Mouse (Mus musculus) hindbrain, postnatal 0 days (tissue): ENCODE results near the gene Umps. TPM values are rescaled to one million over a fixed set of nuclear protein-coding genes. Genes with fewer than 3 reads are reported as not detected.

Source experiments
- ATAC-seq: fragments of 200-750 bp; cut with Nextera tagmentation; 2 replicates; pipeline ENCODE4 v1.8.0; 2017; ENCODE audit warnings: mild to moderate bottlenecking, moderate TSS enrichment, moderate library complexity
- DNase-seq: peaks from one replicate; pipeline ENCODE4 v3.0.0-alpha.2; 2015; ENCODE audit warnings: low spot score
- H3K27ac ChIP-seq: fragments of 300-500 bp; sonication (generic); 2 replicates; pipeline ENCODE4 v1.5.1; 2014; ENCODE audit warnings: mild to moderate bottlenecking
- H3K27me3 ChIP-seq: fragments of 300-500 bp; sonication (generic); 2 replicates; pipeline ENCODE4 v1.6.1; 2014; ENCODE audit warnings: low read length, mixed read lengths; ENCODE audit not compliant: insufficient read depth
- H3K36me3 ChIP-seq: fragments of 300-500 bp; sonication (generic); 2 replicates; pipeline ENCODE4 v1.6.1; 2014; ENCODE audit warnings: low read length, mixed read lengths; ENCODE audit not compliant: insufficient read depth
- H3K4me1 ChIP-seq: fragments of 300-500 bp; sonication (generic); 2 replicates; pipeline ENCODE4 v1.6.1; 2014; ENCODE audit warnings: antibody characterized with exemption, low read length, mixed read lengths; ENCODE audit not compliant: insufficient read depth
- H3K4me2 ChIP-seq: fragments of 300-500 bp; sonication (generic); 2 replicates; pipeline ENCODE4 v1.6.1; 2014; ENCODE audit warnings: low read depth, mild to moderate bottlenecking, low read length, moderate library complexity, mixed read lengths
- H3K4me3 ChIP-seq: fragments of 300-500 bp; sonication (generic); 2 replicates; pipeline ENCODE4 v1.5.1; 2014; ENCODE audit warnings: low read length
- H3K9ac ChIP-seq: fragments of 300-500 bp; sonication (generic); replicated peaks from 2 replicates; pipeline ENCODE4 v1.6.1; 2014; ENCODE audit warnings: mild to moderate bottlenecking, low read length, moderate library complexity, mixed read lengths
- H3K9me3 ChIP-seq: fragments of 300-500 bp; sonication (generic); 2 replicates; pipeline ENCODE4 v1.6.1; 2016; ENCODE audit warnings: low read length, mixed read lengths
- CTCF ChIP-seq: IDR thresholded peaks from 2 replicates; pipeline ENCODE4 v1.5.1; 2016; ENCODE audit warnings: antibody characterized with exemption, control low read depth, low read depth
- WGBS: fragments of 180-500 bp; shearing (Covaris S2); extraction: QIAGEN DNeasy Blood & Tissue Kit; methylation state at CpG from one replicate; pipeline ENCODE4 v1.1.7; 2014; 5-methylcytosine and 5-hydroxymethylcytosine counted together
- polyA plus RNA-seq: library from polyadenylated mRNA; unstranded; fragments of >200 nt; fragmentation: Nextera tagmentation; extraction: Ambion mirVana; gene quantifications from 2 replicates; pipeline ENCODE4 v1.2.1, GENCODE M21; 2015
- total RNA-seq: library from RNA; depleted of rRNA; stranded (reverse); fragments of >200 nt; gene quantifications from 2 replicates; pipeline ENCODE4 v1.2.3, GENCODE M21; 2014; rRNA removed

Gene Umps
- total RNA-seq: 16.7 and 23.6 TPM in 2 replicates
- 23.0 and 23.7 TPM in 2 replicates for polyA plus RNA-seq

DNA sequence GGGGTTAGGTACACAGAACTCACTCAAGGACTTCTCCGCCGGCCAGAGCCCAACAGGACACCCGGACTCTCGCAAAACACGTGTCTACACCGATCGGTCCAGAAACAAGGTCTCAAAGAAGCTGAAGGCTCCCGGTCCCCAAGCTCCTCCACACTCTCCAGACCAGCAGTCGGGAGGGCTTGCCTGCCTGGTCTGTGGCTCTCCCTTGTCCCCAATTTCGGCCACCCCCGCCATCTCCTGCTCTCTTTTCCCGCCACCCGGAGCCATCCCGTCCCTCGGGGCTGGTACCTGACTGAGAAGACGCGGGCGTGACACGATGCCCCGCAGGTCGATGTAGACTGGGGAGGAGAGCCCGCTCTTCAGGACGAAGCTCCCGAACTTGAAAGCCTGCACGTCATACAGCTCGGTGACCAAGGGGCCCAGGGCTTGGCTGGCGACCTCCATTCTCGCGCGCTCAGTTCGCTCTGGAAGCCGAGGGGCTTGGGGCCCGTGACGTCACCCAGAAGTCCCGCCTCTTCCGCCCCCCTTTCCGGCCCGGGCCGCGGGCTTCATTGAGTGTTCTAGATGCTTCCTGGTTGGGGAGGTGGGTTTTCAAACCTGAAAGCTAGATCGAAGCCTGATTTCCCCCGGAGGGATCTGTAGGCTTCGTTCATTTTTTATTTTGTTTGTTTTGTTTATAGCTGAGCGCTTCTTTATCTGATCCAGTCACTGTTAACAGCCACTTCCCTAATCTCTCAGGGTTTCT is at the start of gene Umps:
Gene Umps (minus strand): TSS at position 501 of the 745 bp plus-strand sequence.
- Histone ChIP-seq H3K4me3 (peak within 1 kb of the TSS; percentile 88), H3K4me1 (0 out of 2 replicates have a peak, but pooled peaks cover 3% of the 10 kb centered on the region), H3K27me3 (no peaks in the 10 kb centered on the region), H3K4me2 (peak within 1 kb of the TSS; percentile 93), H3K9ac (peak within 1 kb of the TSS; percentile 78), H3K36me3 (peaks cover 8% of the 10 kb centered on the region; the same call in 1 of the 2 replicates), H3K9me3 (no peaks in the 10 kb centered on the region), H3K27ac (peak within 1 kb of the TSS; percentile 67)
- TF ChIP-seq CTCF: no peak
- ATAC-seq: peak; percentile 97
- 1% methylated on average over 44 of the region's 44 CpGs for WGBS
- peak; percentile 94 for DNase-seq

DNA sequence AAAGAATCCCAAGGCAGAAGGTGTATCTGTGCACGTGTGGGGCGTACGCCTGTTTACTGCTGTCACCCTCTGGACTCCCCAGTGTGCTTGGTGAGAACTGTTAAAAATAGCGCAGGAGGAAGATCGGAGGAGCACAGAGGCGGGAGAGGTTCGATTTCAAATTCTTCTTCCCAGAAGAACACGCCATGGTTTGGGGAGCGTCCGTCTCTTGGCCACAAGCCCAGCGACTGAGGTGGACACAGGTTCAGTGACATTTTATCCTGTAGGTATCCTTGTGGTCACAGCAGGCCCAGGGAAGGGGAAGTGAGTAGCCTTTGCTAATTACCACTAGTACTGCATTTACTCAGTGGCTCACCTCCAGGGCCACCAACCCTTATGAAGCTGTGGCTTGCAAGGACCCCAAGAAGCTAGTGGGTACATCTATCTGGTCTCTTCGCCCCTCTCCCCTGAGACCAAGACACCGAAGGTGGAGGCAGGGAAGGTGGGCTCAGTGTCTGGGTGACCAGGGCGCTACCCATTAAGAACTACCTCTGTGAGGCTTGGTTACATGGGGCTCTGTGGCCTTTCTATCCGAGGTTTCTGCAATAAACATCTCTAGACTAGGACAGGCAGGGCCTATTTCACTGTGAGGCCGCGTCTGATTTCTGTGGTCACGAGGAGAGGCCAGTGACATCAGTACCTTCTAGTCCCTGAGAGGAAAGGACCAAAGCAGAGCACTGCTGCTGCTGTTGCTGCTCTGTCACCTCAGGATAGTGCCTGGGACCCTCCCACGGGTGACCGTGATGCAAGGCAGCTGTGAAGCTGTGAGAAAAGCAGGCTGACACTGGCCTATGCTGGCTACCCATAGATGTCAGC is 45.4 kb upstream of the Umps start:
- Histone ChIP-seq H3K36me3 (peaks cover 22% of the 10 kb centered on the region; the same call in 1 of the 2 replicates), H3K27me3 (no peaks in the 10 kb centered on the region), H3K9me3 (no peaks in the 10 kb centered on the region), H3K4me1 (no peaks in the 10 kb centered on the region), H3K4me2 (no peak overlapping the region), H3K9ac (no peak overlapping the region), H3K4me3 (no peak overlapping the region), H3K27ac (no peak overlapping the region)
- DNase-seq (no peak), ATAC-seq (no peak)
- 89% methylated on average over 20 of the region's 20 CpGs for WGBS
- TF ChIP-seq CTCF: no peak

DNA sequence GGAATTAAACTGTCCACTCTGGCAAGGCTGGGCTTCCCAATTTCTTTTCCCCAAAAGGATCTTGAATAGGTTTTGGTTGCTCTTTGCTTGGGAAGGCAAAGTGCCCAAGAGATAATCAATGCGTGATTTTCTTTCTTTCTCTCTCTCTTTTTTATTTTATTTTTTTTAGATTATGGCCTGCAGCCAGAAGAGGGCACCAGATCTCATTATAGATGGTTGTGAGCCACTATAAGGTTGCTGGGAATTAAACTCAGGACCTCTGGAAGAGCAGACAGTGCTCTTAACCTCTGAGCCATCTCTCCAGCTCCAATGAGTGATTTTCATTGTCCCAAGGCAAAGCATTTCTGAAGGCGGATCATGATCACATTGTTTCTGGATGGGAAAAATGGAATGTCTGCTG is 42.7 kb upstream of the Umps start:
- Histone ChIP-seq H3K4me3 (no peak overlapping the region), H3K4me2 (no peak overlapping the region), H3K9ac (no peak overlapping the region), H3K27me3 (no peaks in the 10 kb centered on the region), H3K36me3 (peaks cover 14% of the 10 kb centered on the region; the same call in 1 of the 2 replicates), H3K4me1 (peaks cover 9% of the 10 kb centered on the region; the same call in 1 of the 2 replicates), H3K9me3 (no peaks in the 10 kb centered on the region), H3K27ac (no peak overlapping the region)
- DNase-seq (no peak), ATAC-seq (no peak)
- WGBS: 91% methylated on average over 2 of the region's 2 CpGs
- no peak for TF ChIP-seq CTCF

DNA sequence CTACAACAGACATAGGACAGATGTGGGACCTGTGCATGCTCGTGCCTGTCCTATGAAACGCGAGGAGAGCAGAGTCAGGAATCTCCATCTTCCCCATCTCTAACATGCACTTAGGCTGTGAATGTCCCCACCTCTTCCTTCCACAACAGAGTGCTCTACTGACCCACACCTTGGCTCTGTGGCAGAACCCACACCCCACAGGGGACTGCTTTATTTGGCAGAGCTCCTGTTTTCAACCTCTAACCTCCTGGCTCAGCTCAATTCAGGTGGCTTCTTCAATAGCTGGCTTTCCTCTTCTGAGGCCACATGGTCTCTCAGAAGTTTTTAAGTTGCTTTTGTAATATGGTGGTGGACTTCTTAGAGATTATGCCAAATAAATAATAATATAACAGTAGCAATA is 39.1 kb upstream of the Umps start:
- Histone ChIP-seq H3K4me3 (no peak overlapping the region), H3K36me3 (no peaks in the 10 kb centered on the region), H3K27me3 (no peaks in the 10 kb centered on the region), H3K9me3 (no peaks in the 10 kb centered on the region), H3K9ac (no peak overlapping the region), H3K4me1 (peaks cover 19% of the 10 kb centered on the region), H3K4me2 (no peak overlapping the region), H3K27ac (no peak overlapping the region)
- ATAC-seq (no peak), DNase-seq (no peak)
- WGBS: 91% methylated on average over 3 of the region's 3 CpGs
- TF ChIP-seq CTCF: no peak

DNA sequence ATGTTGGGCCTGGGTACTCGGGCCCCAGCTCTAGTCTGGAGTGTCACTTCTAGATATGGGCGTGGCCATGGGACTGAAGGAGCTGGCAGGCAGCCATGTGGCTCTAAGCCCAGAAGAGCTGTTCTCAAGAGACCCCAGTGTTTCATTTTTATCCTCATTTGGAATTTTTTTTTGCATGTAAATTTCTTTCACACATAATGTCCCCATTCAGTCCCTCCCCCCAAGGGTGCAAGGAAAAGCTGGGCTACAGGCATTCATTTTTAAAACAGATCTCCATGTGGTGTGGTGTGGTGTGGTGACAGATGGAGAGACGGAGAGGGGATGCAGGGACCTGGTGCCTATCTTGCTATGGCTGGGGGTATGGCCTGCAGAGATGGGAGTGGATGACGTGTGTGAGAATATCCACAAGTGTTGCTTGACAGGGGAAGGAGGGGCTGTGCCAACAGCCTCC is 37.3 kb upstream of the Umps start:
- Histone ChIP-seq H3K36me3 (no peaks in the 10 kb centered on the region), H3K4me2 (no peak overlapping the region), H3K4me1 (peaks cover 19% of the 10 kb centered on the region), H3K27ac (peak overlapping the region; percentile 72; the same call in 1 of the 2 replicates), H3K9ac (no peak overlapping the region; the same call in 1 of the 2 replicates), H3K4me3 (no peak overlapping the region), H3K27me3 (no peaks in the 10 kb centered on the region), H3K9me3 (no peaks in the 10 kb centered on the region)
- WGBS: 23% methylated on average over 4 of the region's 4 CpGs
- ATAC-seq: peak; percentile 93
- TF ChIP-seq CTCF: no peak
- DNase-seq: peak; percentile 88

DNA sequence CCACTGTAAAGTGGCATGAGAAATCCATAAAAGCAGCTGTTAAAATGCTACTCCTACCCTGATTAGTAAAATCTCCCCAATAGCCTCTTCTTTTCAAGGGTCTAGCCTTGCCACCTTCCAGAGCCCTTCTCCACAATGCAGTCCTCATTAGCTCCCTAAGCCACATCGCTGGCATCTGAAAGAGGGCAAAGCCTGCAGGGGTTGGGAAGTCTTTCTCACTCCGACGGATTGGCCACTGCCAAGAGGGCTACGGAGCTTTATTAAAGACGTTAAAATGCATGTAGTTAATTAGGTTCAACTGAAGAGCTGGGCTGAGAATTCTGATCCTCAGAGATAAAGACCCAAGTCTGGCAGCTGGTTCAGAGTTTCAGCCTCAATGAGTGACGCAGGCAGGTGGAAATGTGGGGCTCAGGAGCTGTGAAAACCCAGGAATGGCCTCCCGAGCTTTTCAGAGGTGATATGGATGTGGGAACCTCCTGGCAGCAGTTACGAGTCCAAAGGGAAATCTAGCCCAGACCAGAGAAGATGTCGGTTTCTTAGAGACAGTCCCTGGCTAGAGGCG is 36.8 kb upstream of the Umps start:
- ATAC-seq (peak; percentile 34; the same call in 1 of the 2 replicates), DNase-seq (peak; percentile 48)
- no peak for TF ChIP-seq CTCF
- peak overlapping the region; percentile 72; the same call in 1 of the 2 replicates for H3K27ac ChIP-seq
- H3K4me3 ChIP-seq: no peak overlapping the region
- H3K9me3 ChIP-seq: no peaks in the 10 kb centered on the region
- WGBS: 24% methylated on average over 10 of the region's 10 CpGs
- H3K27me3 ChIP-seq: no peaks in the 10 kb centered on the region
- no peak overlapping the region for H3K9ac ChIP-seq
- no peak overlapping the region for H3K4me2 ChIP-seq
- peaks cover 19% of the 10 kb centered on the region for H3K4me1 ChIP-seq
- H3K36me3 ChIP-seq: no peaks in the 10 kb centered on the region
